Mouse (Mus musculus): Measurements from ENCODE around the gene Zfp697.

Zfp697 gene

DNA sequence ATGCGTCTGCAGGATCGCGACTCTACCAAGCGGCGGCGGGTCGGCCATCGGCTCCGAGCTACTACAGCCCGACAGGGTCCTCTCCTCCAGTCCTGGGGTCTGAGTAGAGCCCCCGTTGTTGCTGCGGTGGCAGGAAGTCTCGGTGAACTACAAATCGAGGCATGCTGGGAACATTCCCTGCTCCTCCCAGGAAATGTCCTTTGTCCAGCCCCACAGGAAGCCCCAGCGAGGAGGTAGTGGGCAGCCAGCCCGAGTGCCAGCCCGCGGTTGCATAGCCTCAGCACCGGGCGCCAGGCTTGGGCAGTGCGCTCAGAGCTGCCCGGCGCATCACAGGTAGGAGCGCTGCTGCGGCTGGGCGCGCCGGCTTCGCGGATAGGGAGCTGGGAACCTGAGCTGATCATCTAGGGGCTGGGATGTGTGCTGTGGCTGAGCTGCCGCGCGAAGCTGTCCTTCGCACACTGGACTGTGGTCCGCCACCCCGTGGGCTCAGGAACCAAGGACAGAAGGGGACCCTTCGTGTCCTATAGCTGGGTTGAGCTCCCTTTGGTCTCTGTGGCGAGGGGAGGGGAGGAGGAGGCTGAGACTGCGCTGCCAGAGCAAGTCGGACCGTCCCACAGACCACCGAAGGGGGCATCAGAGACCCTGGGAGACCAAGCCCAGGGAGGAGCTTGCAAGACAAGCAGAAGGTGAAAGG lies at the start of gene Zfp697:
Gene Zfp697 (plus strand): TSS at position 216 of the 694 bp plus-strand sequence.
- peak; percentile 78 for DNase-seq (ENCODE audit: low spot score)

DNA sequence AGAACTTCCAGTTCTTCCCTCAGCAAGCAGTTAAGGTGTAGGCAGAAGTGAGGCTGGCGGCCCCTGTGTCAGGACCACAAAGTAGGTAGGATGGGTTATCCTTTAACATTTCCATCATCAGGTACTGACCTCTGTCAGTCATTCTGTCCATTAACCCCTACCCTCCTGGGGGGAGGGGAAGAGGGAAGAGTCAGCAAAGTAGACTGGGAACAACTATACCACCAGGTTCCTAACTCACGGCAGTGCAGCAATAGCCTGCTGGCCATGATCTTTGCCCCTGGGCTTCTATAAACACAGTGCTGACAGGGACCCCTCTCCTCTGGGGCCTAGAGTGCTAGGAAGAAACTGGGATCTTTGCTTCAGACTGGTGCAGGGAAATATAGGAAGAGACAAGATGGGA lies 48.3 kb upstream of the Zfp697 start:
- DNase-seq (ENCODE audit: low spot score) = no peak

DNA sequence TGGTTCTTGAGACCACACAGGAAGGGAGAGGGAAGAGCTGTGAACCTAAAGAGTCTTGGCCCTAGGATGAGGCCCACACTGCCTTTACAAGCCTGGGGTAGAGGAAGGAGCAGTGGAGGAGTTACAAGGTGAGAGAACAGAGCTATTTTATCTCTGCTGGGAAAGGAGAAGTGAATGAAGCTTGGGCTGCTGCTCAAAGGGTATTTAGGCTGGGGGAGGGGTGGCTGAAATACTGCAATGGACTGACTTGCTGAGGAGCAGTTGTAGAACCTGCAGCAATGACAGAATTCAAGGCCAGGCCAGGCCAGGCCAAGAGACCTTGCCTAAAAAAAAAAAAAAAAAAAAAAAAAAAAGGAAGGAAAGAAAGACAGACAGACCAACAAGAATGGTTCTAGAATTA lies 46.9 kb upstream of the Zfp697 start:
- DNase-seq (ENCODE audit: low spot score) = no peak

DNA sequence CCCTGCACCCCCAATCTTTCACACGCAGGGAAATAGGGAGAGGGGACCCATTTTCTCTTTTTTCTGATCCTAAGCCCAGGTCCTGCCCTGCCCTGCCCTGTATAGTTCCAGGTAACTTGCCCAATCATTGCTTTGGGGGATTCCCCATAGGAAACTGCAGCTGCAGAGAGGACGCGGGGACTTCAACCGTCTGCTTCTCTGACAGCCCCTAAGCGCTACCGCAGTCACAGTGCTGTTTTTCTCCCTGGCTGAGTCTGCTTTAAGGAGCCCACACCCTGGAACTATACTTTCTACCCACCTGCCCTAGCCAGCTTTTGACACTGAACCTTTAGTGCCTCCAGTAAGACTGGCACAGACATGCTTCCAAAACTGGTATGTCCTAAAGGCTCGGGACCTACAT lies 46.4 kb upstream of the Zfp697 start:
- DNase-seq (ENCODE audit: low spot score) = no peak

DNA sequence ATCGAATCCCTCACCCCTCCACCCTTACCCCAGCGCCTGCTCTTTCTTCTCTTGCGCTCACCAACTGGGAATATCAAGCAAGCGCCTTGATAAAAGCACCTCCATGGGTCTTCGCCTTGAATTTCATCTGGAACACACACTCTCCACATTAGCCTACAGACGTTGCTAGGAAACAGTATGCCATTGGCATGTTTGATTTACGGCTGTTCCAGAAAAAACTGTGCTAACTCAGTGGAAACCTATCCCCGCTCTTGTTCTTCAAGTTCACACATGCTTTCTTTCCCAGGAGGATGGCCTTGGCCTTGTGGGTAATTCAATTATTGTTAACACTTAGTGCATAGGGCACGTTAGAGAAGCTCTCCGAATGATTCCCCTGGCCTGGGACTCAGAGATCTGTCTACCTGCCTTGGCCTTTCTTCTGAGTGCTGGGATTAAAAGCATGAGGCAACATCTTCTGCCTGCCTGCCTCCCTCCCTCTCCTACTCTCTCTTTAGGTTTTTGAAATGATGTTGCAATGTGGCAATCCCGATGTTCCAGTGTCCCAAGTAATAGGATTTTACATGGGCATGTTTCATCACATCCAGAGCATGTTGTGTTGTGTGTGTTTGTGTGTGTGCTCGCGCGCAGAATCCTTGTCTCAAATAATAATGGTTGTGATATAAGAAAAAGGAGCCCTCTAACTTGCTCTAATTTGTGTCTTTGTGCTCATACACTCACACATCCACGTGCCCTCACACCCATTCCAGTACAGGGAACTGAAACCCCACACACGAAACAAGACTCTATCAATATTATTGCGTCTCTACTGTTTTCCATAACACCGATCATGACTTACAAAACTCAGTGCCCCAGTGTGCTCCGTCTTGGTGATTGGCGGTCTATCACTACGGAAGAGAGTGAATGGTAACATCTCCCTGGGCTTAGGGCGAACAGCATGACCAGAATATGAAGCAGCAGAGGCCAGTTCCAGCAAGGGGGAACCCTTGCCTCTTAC lies 45.3 kb upstream of the Zfp697 start:
- DNase-seq (ENCODE audit: low spot score) = no peak

DNA sequence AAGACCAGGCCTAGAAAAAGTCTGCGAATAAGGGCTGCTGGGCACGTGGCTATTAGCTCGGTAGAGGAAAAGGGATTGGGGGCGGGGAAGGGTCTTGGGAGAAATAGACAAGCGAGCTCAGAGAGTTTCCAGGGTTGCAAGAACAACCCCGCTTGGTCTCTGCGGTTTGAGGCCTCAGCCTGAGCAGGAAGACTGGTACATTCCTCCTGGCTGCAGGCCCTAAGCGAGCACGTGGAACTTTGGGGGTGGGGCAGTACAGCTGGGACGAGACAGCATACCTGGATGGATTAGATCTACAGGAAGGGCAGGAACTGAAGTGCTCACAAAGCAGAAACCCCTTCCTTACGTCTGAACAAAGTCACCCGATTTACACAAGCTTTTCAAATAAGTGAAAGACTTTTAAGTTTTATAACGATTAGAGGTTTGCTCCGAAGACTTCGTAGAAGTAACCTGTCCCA lies 43.6 kb upstream of the Zfp697 start:
- peak; percentile 63 for DNase-seq (ENCODE audit: low spot score)

DNA sequence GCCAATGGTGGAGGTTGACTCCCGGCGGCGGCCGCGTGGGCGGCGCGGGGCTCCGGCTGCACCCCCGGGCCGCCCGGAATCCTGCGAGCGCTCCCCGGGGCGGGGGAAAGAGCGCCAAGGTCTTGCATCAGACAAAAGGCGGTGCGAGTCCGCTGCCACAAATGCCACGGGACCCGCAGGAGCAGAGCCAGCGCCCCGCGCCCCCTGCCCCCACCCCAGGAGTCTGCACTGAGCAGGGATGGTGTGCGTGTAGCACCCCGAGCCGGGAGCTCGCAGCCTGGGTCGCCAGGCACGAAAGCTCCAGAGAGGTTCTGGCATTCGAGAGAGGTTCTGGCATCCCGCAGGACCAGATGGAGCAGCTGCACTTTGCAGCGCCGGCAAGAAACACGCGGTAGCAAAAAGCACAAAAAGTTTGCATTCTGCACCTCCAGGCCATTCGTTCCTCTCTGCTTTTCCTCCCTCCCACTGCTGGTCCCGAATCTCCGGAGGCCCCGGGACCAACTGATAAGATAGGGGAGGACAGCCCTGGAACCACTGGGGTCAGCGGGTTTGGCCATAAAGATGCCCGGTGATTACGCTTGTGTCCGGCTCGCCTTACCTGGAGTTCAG lies 43.1 kb upstream of the Zfp697 start:
- peak; percentile 65 for DNase-seq (ENCODE audit: low spot score)

DNA sequence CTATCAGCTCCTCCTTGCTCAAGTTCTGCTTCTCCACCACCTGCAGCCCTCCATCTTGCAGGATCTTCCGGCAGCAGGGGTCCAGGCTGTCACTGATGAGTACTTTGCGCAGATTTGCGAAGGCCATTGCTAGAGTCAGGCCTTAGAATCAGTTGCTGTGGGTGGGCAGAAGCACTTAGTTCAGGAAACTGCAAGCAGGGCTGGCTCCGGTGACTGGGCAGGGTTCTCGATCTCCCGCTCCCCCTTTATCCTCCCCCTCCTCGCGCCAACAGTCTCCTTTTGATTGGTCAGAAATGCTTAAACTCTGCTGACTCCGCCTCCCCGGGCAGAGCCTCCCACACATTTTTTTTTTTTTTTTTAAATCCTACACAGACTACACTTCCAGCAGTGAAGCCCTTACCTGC lies 42.6 kb upstream of the Zfp697 start, which contains the start of gene Phgdh:
Gene Phgdh (minus strand): TSS at position 285 of the 404 bp plus-strand sequence.
- peak; percentile 69 for DNase-seq (ENCODE audit: low spot score)

DNA sequence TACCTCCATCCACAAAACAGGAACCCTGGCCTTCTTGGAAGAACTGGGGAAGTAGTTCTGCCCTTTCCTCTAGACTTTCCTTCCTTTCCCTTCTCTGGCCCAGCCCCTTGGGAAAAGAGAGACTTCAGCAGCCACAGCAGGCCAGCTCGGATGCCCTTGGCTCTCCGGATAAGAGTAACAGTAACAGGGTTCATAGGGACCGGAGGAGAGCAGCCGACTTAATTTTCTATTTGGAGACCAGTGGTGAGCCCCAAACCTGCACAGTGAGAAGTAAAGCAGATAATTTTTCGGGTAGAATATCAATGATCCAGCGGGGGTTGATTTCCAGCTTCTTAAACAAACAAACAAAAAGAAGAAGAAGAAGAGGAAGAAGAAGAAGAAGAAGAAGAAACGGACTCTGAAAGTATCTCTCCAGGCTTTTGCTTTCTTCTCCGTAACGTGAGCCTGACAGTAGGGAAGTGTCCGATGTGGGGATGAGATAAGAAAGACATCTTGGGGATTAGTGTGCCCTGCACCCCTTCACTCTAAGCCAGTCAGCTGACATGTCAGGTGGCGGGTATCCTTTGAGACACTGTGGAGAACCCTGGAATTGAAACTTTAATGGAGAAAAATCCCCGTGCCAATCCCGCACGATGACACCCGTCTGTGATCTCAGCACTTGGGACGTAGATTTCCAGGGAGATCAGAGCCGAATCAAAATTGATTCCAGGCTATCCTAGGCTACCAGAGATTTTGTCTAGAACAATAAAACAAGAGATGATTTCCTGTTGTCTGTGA lies 41.3 kb upstream of the Zfp697 start:
- no peak for DNase-seq (ENCODE audit: low spot score)

DNA sequence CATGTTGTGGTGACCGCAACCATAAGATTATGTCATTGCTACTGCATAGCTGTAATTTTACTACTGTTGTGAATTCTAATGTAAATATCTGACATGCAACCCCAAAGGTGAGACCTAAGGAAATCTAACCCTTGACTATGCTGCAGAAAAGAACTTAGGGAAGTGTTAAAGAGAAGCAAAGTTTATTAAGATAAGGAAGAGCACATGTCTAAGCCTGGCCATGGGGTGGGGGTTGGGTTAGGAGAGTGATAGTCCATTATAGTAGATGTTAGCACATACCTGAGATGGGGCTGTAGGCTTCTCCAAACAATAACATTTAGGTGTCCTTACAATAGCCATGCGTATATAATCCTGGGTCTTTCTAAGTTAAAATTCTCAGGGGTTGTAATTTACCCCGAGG lies 39.0 kb upstream of the Zfp697 start:
- DNase-seq (ENCODE audit: low spot score) = no peak

DNA sequence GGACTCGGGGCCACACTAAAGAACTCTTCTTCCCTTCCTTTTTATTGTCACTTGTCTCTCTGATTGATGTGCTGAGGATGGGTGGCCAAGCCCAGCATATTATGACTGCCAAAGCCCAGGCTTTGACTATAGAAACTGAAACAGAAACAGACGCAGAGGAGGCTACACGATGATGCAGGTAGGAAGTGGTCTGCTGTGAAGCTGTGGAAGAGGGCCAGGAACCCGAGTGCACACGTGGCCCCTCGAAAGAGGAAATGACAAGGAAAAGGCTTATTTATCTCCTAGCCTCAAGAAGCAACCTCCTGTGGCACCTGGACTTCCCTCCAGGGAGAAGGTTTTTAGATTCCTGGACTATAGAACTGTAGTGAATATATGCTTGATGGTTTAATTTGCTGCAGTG lies 34.2 kb upstream of the Zfp697 start:
- no peak for DNase-seq (ENCODE audit: low spot score)

DNA sequence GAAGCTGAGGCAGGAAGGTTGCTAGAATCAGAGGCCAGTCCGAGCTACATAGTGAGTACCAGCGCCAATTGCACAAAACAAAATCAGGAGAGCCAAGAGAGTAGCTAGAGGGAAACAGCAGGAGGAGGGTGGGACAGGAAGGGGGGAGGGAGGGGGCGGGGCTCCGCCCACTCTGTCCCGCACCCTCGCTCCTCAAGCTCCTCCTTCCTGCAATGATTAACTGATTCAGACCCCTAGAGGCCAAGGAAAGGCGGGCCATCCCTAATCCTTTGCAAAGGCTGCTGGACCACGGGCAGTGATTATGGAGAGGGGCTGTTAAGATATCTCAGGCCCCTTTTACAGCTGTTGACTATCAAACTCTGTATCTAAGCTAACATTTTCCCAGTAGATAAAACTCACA lies 33.6 kb upstream of the Zfp697 start:
- DNase-seq (ENCODE audit: low spot score) = no peak

DNA sequence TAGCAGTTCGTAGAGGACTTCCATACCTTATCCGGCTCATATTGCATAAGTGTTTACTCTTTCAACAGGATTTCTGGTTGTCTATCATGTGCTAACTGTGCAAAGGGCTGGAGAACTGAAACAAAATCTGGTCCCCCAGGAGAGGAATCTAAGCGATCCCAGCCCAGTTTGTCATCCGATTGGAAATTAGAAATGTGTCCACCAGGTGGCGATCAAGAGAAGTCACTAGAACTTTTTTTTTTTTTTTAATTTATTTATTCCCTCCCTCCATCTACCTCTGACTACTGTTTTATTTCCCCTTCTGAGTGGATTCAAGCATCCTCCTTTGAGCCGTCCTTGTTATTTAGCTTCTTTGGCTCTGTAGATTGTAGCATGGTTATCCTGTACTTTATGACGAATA lies 28.4 kb upstream of the Zfp697 start:
- DNase-seq (ENCODE audit: low spot score) = peak; percentile 19

DNA sequence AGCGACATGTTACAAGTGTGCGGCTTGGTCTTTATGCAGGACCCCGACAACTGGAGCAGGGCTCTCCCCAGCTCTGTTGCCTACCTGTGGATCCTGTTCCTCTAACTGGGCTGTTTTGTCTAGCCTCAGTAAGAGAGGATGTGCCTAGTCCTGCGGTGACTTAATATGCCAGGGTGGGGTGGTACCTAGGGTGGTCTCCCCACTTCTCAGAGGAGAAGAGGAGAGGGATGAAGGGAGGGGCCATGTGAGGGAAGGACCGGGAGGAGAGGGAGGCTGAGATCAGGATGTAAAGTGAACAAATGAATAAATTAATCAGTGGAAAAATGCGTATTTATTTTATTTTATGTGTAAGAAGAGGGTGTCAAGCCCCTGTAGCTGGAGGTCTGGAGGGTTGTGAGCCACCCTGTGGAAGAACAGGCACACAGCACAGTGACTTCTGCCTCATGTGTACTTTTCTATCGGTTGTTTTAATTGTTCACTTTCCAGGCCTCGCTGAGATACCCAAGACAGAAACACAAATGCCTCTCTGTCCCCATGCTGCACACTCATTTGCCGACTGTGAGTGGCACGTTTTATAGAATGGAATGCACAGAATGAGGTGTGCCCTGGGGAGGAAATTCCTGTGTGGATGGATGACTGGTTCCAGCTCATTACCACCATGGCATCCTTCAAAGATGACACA lies 26.8 kb upstream of the Zfp697 start:
- no peak for DNase-seq (ENCODE audit: low spot score)

DNA sequence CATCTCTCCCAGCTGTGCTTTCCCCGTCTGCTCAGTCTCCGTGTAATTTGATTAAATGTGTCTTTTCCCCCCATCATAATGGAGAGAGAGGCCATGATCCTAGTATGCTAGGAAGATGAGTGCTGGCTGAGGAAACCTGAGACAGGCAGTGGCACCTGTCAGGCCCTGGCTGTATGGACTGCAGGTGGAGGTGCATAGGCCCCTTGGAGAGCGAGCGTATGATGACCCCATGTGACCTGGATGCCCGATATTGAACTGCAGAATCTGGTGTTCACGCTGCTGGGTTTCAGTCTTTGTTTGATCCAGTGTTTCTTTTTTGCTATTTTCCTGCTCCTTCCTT lies 26.3 kb upstream of the Zfp697 start:
- DNase-seq (ENCODE audit: low spot score) = no peak

DNA sequence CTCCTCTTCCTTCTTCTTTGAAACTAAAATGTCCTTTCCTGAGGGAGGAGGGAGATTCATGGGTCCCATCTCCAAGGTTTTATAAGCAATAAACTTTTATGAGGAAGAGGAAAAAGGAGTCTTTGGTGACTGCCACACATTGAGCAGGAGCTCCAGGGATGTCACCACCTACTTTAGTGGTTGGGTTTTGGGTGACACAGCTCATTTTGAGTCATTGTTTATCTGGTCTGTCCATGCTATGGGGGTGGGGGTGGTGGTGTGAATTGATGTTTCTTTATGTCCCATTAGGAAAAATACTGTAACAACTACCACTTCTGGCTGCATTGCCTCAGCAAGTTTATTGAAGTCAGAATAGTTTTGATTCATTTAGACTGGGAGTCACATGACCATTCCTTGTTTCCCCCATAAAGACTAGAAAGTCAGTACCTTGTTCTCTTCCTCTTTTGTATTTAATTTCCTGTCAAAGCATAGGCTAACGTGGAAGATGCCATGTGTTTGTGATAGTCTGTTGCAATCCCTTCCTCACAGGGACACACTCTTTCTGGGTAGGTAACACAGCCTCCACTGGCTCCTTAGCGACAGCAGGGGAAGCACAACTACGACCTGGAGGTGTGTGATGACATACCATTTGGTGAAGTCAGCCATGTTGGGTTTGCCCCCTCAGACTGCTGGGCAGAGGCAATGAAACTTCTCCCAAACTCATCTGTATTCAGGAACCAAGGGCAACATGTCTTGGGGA lies 25.5 kb upstream of the Zfp697 start:
- no peak for DNase-seq (ENCODE audit: low spot score)

DNA sequence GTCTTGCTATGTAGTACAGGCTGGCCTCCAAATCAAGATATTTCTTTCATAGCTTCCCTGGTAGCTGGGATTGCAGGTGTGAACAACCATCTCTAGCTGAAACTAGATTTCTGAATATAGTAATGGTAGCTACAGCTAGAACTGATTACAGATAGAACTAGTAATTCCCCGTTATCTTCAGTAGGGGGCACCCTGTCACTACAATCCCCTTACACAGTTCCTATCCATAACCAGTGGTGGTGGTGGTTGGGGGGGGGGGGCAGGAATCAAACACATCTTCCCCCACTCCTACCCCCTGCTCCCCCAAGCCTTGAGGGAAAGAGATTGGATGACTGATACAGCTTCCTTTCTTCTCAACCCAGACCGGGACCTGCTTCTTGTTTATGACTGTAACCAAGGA lies 19.5 kb upstream of the Zfp697 start:
- DNase-seq (ENCODE audit: low spot score) = no peak

DNA sequence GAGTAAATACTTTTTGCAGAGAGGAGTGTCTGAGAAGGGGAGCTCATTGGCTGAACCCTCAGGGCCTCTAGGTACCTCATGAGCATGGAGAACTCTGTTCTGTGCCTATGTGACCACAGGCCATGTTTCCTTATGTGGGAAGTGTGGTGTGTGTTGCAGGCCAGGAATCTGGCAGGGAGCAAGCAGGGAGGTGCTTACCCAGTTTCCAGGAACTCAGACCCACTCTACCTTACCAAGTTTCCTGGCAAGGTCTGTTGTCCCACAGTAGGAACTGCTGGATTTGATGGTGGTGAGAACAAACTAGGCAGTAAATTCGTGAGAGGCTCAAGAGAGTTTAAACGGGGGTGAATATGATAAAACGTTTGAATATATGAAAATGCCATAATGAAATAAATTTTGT lies 16.2 kb upstream of the Zfp697 start:
- DNase-seq (ENCODE audit: low spot score) = no peak

DNA sequence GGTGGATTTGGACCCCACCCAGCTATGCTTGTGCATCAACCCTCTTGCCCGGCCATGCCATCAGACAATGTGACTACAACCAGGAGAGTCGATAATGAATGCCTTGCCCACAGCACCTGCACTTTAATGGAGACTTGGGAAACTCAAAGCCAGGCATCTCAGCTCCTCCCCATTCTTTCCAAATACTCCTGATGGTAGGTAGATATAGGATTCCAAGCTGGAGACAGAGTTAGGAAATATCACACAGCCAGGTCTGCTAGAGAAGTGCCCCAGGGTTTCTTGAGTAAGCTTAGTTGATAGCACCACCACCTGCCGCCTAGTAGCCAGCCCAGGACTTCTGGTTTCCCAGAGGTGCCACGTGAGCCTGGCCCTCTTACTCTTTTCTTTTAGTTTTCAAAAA lies 15.4 kb upstream of the Zfp697 start:
- DNase-seq (ENCODE audit: low spot score) = no peak

DNA sequence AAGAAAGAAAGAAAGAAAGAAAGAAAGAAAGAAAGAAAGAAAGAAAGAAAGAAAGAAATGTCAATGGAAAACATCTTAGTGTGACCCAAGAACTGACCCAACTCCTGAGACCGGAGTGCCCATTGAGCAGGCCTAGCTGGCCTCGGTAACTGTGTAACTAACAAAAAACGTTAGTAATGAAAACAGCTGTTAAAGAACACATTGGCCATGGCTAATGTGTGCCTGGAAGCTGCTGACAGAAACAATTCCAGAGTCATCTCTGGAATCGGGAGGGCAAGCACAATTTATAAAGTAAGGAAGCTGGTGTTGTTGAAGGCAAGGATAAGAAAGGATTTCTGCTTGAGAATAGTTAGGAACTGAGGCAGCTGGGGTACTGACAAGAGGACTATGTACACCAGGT lies 14.0 kb upstream of the Zfp697 start:
- DNase-seq (ENCODE audit: low spot score) = no peak

DNA sequence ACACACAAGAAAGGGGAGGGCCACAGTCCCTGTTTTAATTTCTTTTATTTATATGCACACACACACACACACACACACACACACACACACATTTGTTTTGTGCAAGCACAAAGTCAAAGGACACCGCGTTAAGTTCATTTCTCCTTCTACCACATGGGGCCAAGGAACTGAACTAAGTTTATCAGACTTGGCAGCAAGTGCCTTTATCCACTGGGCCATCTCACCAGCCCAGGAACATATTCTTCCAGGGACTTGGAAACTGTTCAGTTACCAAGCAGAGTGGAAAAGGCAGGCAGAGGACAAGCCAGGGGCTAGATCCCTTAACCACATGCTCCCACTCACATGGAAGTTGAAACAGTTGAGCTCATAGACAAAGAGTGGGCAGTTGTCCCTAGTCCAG lies 13.5 kb upstream of the Zfp697 start:
- DNase-seq (ENCODE audit: low spot score) = no peak
